Mouse (Mus musculus) heart, adult 2 months (tissue): Measurements from ENCODE around the gene Rpl22l1.

Source experiments
- CTCF ChIP-seq: fragments of 200-600 bp; IDR thresholded peaks from 2 replicates; pipeline ENCODE4 v1.8.1; 2022; ENCODE audit warnings: antibody characterized with exemption, mild to moderate bottlenecking, moderate library complexity
- EP300 ChIP-seq: fragments of 200-500 bp; IDR thresholded peaks from 2 replicates; pipeline ENCODE4 v1.6.1; 2011; ENCODE audit warnings: low read depth, low read length, control low read depth; ENCODE audit not compliant: insufficient read depth
- POLR2A ChIP-seq: fragments of 200-500 bp; IDR thresholded peaks from 2 replicates; pipeline ENCODE4 v1.6.1; 2011; ENCODE audit warnings: mild to moderate bottlenecking, low read depth, low read length, control low read depth; ENCODE audit not compliant: insufficient read depth

DNA sequence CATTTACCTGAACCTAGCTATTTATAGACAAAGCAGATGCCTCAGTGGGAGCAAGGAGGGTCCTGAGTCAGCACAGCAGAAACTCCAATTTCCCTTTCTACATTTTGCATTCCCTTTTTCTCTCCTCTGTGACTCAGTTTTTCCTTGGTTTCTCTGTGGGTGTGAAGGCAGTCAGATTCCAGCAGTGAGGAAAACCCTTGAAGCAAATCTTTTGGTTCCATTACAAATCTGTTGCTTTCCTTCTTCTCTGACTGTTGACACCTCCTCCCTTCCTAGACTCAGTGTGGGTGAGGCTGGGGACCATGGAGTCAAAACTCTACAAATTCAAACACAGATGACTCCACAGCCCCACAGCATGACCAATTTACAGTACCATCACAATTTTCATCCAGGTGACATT, 41.9 kb downstream of the Rpl22l1 start:
- no peak for TF ChIP-seq POLR2A
- TF ChIP-seq CTCF = no peak
- no peak for TF ChIP-seq EP300
